Mouse (Mus musculus) testis, postnatal 14 days (tissue): ENCODE results near the gene C1qtnf6.

Experiments used
- DNase-seq: peaks from one replicate; pipeline ENCODE4 v3.0.0; 2021; ENCODE audit warnings: low spot score

The C1qtnf6 gene

GRCm38 (mm10) chr15:78480111-78480510 lies 51.1 kb downstream of the C1qtnf6 start:
- DNase-seq = no peak

- DNase-seq = no peak
These were observed 51.7 kb downstream of the C1qtnf6 start for GRCm38 (mm10) chr15:78479470-78479869.

- no peak for DNase-seq
These were observed 53.1 kb downstream of the C1qtnf6 start for GRCm38 (mm10) chr15:78478073-78478472.

- DNase-seq = no peak
These were observed 54.3 kb downstream of the C1qtnf6 start for GRCm38 (mm10) chr15:78476878-78477277.

GRCm38 (mm10) chr15:78475604-78476031 lies 55.6 kb downstream of the C1qtnf6 start:
- DNase-seq = no peak

GRCm38 (mm10) chr15:78473442-78473841 lies 57.8 kb downstream of the C1qtnf6 start:
- no peak for DNase-seq
